Mouse (Mus musculus) heart, postnatal 25 days (tissue): ENCODE data around the gene Bcl2l13. TPM values are rescaled to one million over a fixed set of nuclear protein-coding genes. Genes with fewer than 3 reads are reported as not detected.

ENCODE experiments used
- DNase-seq: peaks from one replicate; pipeline ENCODE4 v3.0.0; 2022; ENCODE audit warnings: low spot score
- intact Hi-C: fragments of 180-260 bp; cut with DNase I; formaldehyde crosslinking; loops from one replicate; pipeline ENCODE4 v1.15.1; 2025
- microRNA-seq: library from miRNA; unstranded; fragments of <30 nt; microRNA quantifications from one replicate; pipeline ENCODE4 v1.2.0, GENCODE M21; 2022
- total RNA-seq, 2 experiments: library from RNA; stranded (reverse); gene quantifications; 2 replicates each; pipeline ENCODE4 v1.2.3; 2021

Bcl2l13 gene
- total RNA-seq, 2 experiments from 2014 or later: 77.0 to 87.7 TPM

DNA sequence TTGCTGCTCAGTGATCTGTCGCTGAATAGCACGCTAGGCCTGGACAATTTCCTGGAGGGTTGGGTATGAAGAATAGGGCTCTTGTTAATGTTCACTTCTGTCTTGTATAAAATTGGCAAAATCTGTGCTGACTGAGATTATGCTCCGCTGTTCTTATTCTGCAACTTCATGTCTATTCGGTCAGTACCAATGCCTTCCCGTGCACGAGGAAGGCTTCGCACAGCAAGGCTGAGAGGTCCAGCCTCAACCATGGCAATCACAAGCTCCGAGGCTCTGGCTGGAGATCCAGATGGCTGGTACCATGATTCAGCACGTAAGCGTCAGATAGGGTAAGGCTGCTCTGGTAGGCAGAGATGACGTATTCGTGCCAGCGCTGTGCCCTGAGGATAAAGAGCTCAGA, 105.6 kb downstream of the Bcl2l13 start:
- intact Hi-C loops: no loop called here

More for the DNA sequence above, 105.6 kb downstream of the Bcl2l13 start:
- DNase-seq: no peak

Small RNA genes within 50 kb of the gene (microRNA-seq; reads per million reads assigned to microRNA genes)
- not detected for gene Gm25193

Other genes starting within 250 kb of the Bcl2l13 start
- 10 to 100 TPM; 15.3 to 16.2 TPM for gene Cecr2, start 169.8 kb upstream of the Bcl2l13 start, total RNA-seq
- under 1 TPM in 1 of 2 experiments, not detected in 1; 0.17 TPM for gene Slc25a18, start 62.6 kb upstream of the Bcl2l13 start, total RNA-seq
- gene Atp6v1e1, start 13.4 kb upstream of the Bcl2l13 start, total RNA-seq: 100 to 1,000 TPM; 136 to 153 TPM
- 1 to 10 TPM in 1 of 2 experiments, under 1 TPM in 1; 0.89 to 1.2 TPM for gene Bid, start 80.6 kb downstream of the Bcl2l13 start, total RNA-seq